Mouse (Mus musculus) embryonic fibroblast, embryonic 13.5 days (primary cell): Measurements from ENCODE around the gene Slc26a3. TPM values are rescaled to one million over a fixed set of nuclear protein-coding genes. Genes with fewer than 3 reads are reported as not detected.
"Not testable (repeated sequence)": the region's sequence is repeated elsewhere in the genome, so short reads cannot be mapped to it uniquely, and the experiment has no call there.

ENCODE experiments used
- H3K27ac ChIP-seq: 2 replicates; pipeline ENCODE4 v1.5.1; 2012; ENCODE audit warnings: low read length, control low read depth, inconsistent platforms; ENCODE audit not compliant: insufficient read depth
- H3K4me1 ChIP-seq: 2 replicates; pipeline ENCODE4 v1.6.1; 2011; ENCODE audit warnings: low read length; ENCODE audit not compliant: control insufficient read depth, insufficient read depth
- H3K4me3 ChIP-seq: 2 replicates; pipeline ENCODE4 v1.5.1; 2011; ENCODE audit warnings: mild to moderate bottlenecking, control low read depth, low read length; ENCODE audit not compliant: insufficient read depth
- CTCF ChIP-seq: IDR thresholded peaks from 2 replicates; pipeline ENCODE4 v1.5.1; 2011; ENCODE audit warnings: mild to moderate bottlenecking, control low read depth, low read length, moderate library complexity, borderline replicate concordance; ENCODE audit not compliant: insufficient read depth
- POLR2A ChIP-seq: IDR thresholded peaks from 2 replicates; pipeline ENCODE4 v1.6.1; 2011; ENCODE audit warnings: low read depth, mild to moderate bottlenecking, control low read depth, low read length, moderate library complexity
- polyA plus RNA-seq: library from polyadenylated mRNA; stranded (reverse); fragments of >200 nt; gene quantifications from 2 replicates; pipeline ENCODE4 v1.2.4, GENCODE M21; 2011; ENCODE audit warnings: low read depth; ENCODE audit not compliant: missing spikeins, insufficient read length

Slc26a3 gene
- polyA plus RNA-seq, 1 experiment, result not detected

DNA sequence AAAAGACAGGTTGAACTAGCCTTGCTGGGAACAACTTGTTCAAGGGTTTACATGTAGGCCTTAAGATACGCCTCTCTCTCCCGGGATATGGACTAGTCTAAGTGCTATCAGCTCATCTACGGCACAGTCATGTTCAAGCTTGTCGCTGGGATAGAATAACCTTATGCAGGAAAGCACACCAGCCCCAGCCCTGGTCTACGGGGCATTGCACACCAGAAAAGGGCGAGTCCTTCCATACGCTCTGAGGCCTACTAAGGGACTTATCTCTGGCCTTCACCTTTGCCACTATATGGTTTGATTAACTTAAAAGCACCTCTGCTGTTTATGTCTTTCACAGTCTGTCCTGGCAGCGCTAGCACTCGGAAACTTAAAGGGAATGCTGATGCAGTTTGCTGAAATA, 70.7 kb downstream of the Slc26a3 start:
- Histone ChIP-seq H3K27ac (no peak overlapping the region), H3K4me1 (no peaks in the 10 kb centered on the region), H3K4me3 (no peak overlapping the region)
- no peak for TF ChIP-seq POLR2A
- TF ChIP-seq CTCF, result no peak

DNA sequence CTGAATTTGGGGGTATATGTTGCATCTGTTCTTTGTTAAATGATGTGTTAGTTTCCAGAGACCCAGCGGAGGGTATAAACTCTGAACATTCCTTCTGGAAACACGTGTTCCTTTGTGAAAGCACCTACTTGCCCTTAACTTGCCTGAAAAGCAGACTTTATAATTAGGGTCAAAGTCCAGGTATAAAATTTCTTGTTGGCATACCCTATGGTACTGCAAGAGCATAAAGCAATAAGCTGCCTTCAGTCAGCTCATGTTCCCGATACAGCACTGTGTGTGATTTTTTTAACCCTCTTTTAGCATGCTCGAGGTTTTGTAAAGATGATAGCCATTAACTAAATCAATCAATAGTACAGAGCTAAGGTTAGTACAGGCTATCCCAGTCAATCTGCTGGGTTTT, 71.9 kb downstream of the Slc26a3 start:
- TF ChIP-seq POLR2A (no peak), CTCF (no peak)
- H3K4me3 ChIP-seq, result no peak overlapping the region
- no peaks in the 10 kb centered on the region for H3K4me1 ChIP-seq
- no peak overlapping the region for H3K27ac ChIP-seq

DNA sequence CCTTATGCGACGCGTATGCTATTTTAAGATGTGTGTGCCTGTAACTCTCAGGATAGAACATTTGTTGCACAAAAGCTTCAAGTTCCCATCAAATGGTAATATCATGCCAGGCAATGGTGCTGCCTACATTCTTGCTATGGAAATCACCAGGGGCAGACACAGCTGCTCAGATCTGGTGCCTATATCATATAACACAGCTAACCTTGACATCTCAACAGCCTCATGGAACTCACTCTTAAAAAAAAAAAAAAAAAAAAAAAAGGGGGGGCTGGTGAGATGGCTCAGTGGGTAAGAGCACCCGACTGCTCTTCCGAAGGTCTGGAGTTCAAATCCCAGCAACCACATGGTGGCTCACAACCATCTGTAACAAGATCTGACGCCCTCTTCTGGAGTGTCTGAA, 87.5 kb downstream of the Slc26a3 start:
- H3K4me1 ChIP-seq, H3K4me3 ChIP-seq, H3K27ac ChIP-seq: not testable (repeated sequence)

DNA sequence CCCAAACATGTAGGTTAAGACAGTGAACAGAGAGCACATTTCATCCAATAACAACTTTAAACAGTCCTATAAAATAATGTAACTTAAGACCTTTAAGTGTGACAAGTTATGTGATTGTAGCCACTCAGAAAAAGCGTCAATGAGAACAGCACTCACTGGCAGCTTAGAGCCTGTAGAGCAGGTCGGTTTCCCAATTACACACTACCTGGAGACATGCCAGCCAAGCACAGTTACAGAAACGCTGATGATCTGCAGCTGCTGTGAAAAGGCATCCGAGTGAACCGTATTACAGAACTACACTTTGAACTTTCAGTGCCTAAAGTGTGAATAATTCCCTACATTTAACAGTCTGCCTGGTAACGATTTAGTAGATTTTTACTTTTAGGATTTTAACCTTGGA, 95.8 kb downstream of the Slc26a3 start:
- Histone ChIP-seq H3K4me1 (no peaks in the 10 kb centered on the region), H3K27ac (no peak overlapping the region), H3K4me3 (no peak overlapping the region)
- TF ChIP-seq POLR2A (no peak), CTCF (no peak)

DNA sequence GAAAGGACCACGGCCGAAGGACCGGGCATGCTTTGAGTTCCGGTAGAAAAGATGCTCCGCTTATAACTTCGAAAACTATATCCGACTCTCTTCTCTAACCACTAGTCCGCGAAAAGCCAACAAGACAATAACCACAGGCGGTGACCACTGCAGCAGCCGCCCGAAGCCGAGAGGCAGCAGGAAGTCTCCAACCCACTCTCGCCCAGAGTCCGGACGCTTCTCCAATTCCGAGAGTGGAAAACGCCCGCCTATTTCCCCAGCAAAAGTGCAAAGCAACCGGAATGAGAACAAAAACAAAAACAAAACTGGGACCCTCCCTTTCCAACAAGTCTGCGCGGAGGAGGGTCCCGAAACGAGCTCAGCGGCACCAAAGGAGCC, 108.3 kb downstream of the Slc26a3 start:
- TF ChIP-seq POLR2A (no peak), CTCF (no peak)
- H3K4me1 ChIP-seq, result 0 out of 2 replicates have a peak, but pooled peaks cover 5% of the 10 kb centered on the region
- H3K4me3 ChIP-seq, result peak overlapping the region; percentile 81
- H3K27ac ChIP-seq, result no peak overlapping the region

DNA sequence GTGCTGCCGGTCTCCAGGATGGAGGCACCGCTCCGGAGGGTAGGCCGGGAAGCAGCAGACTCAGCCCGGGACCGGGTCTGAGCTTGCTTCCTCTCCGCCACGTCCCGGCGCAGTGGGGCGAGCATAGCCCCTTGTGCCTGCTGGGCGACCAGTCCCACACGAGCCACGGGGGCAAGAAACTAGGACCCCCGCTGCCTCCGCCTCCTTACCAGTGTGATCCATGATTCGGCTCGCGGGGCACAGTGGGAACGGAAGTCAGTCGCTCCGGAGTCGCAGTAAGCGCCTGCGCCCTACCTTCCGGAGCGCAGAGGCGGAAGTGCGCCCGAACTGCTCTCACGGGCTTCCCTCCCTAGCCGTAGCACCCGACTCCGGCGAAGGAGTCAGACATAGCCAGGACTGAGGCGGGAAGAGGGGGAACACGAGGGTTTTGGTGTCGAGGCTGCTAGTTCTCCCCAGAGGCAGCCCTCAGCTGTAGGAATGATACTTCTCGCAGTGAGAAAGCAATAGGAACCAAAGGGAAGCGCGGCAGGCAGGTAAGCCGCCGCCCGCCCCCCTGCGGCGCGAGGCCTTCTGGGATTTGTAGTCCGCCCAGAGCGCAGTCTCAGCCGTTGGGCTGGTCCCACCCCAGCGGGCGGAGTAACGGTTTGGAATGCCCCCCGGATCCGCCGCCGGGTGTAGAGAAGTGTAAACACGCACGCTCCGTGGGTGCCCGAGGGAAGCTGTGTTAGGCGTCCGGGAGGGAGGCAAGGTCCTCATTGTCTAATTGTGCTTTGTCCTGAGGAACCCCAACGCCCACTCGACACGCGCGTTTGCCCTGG, 108.9 kb downstream of the Slc26a3 start, which contains the start of gene Cbll1:
Gene Cbll1, minus strand, starts transcription at position 303 of the 818 bp plus-strand sequence.
- 0 out of 2 replicates have a peak, but pooled peaks cover 5% of the 10 kb centered on the region for H3K4me1 ChIP-seq
- TF ChIP-seq CTCF, result no peak
- peak; percentile 95 for TF ChIP-seq POLR2A
- H3K27ac ChIP-seq, result peak within 1 kb of the TSS; percentile 67
- peak within 1 kb of the TSS; percentile 81 for H3K4me3 ChIP-seq

DNA sequence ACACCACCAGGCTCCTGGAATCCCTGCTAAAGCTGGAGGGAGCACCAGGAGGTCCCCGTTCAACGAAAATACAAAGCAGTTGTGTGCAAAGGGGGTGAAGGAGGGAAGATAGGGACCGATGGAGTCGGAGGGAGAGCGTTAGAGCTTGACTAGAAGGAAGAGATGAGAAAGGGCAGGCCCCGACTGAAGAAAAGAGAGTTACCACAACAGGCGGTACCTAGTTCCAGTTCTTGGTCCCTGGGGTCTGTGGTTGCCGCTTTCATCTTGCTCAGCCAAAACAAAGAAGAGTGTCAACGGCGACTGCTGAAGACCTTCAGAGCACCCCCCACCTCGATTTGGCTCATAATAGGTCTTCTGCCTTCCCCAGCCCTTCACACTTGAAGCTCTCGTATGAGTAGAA, 109.5 kb downstream of the Slc26a3 start:
- peak overlapping the region; percentile 81 for H3K4me3 ChIP-seq
- TF ChIP-seq POLR2A (no peak), CTCF (no peak)
- 0 out of 2 replicates have a peak, but pooled peaks cover 5% of the 10 kb centered on the region for H3K4me1 ChIP-seq
- H3K27ac ChIP-seq, result 0 out of 2 replicates have a peak overlapping the region, but pooled peaks have one; percentile 1

DNA sequence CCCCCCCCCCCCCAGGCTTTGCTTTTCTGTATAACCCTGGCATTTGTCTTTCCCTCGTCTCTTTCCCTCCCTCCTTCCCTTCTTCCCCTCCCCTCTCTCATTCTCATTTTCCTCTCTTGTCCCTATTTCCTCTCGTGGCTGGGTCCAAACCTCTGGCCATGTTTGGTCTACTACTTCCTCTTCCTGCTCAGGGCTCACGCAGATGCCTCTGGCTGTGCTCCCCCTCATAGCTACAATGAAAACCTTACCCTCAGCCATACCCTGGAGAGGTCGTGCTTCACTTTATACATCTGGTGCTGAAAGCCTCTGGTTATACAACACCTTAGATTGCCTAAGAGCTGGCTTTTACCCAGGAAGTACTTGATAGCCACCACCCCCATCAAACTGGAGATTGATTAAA, 110.6 kb downstream of the Slc26a3 start:
- Histone ChIP-seq H3K4me3 (no peak overlapping the region), H3K4me1 (0 out of 2 replicates have a peak, but pooled peaks cover 5% of the 10 kb centered on the region), H3K27ac (no peak overlapping the region)
- TF ChIP-seq CTCF, result no peak
- no peak for TF ChIP-seq POLR2A

DNA sequence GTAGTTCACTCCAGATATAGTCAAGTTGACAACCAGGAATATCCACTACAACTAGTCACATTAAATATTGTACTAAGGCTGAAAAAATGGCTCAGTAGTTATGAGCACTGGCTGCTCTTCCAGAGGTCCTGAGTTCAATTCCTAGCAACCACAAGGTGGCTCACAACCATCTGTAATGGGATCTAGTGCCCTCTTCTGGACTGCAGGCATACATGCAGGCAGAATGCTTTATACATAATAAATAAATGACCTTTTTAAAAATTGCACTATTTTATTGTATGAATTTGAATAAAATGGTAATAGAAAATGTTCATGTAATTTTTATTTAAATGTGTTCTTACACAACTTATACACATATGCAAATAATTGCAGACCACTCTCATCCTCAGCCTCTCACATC, 112.5 kb downstream of the Slc26a3 start:
- TF ChIP-seq CTCF (no peak), POLR2A (no peak)
- 0 out of 2 replicates have a peak, but pooled peaks cover 5% of the 10 kb centered on the region for H3K4me1 ChIP-seq
- H3K4me3 ChIP-seq, result no peak overlapping the region
- no peak overlapping the region for H3K27ac ChIP-seq

DNA sequence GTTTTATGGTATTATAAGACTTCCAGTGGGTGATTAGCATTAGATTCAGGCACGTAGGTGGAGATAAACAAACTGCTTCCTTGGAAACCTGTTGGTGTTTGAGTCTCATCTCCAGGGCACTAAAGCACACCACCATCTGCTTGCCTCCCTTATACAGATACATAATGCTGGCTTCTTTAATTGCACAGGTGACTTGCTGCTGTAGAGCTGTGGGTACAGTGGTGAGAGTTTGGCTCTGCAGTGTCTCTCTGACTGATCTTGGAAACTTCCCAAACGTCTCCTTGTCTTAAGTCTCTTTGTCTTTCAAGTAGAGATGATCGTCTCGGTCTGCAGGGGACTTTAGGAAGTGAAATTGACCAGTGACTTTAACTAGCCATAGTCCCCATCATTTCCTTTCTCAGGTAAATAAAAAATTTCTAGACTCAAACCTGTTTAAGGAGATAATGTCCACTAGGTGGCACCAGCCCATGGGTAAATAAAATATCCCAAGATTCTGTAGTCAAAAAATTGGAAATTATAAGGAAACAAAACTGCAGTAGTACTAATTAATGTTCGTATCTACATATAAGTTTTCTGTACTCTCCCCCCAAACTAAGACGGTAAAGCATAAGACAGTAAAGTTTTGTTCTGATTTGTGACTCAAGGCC, 117.2 kb downstream of the Slc26a3 start:
- H3K27ac ChIP-seq, result no peak overlapping the region
- H3K4me1 ChIP-seq, result no peaks in the 10 kb centered on the region
- no peak for TF ChIP-seq POLR2A
- no peak for TF ChIP-seq CTCF
- no peak overlapping the region for H3K4me3 ChIP-seq
